Mouse (Mus musculus) spleen, embryonic (tissue): Measurements from ENCODE around the gene Spast.

Experiments used
- CTCF ChIA-PET: fragments of 350-600 bp; sonication (Branson Sonifier 250); formaldehyde crosslinking; loops from one replicate; lab custom pipeline; 2022; lab: Charles Lee

The Spast gene

GRCm38 (mm10) chr17:74338937-74339804 lies at the start of gene Spast:
Gene Spast (plus strand): TSS chr17:74338987.
- CTCF ChIA-PET: no interaction called here

DNA sequence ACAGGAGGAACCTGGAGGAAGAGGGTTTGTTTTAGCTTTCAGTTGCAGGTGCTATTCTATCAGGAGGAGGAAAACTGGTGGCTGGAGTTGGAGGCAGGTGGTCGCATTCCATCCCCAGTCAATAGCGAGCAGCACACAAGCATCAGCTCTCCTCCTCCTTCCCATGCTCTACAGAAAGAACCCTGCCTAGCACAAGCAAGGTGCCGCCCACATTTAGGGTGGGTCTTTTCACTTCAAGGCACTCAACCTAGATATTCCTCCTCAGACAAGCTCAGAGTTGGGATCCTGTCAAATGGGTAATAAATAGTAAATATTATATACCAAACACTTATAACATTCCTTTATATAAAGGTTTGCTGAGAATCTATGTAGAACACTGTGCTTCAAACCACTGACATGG lies 48.6 kb upstream of the Spast start:
- CTCF ChIA-PET: no interaction called here

DNA sequence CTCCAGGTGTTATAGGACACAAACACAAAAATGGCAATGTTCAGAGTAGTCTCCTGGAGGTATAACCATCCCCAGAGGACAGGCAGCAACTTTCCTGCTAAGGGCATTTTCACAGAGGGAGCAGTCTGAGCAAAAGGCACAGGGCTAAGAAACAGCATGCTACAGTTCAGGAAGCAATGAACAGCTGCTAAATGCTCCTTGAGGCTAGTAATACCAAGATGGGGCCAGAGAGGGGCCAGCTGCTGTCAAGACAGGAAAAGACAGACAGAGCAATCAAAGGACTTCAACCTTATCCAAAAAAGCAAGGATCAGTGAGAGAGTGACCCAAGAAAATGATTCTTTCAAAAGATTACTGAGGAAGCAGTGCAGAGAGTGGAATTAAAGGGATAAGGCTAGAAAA lies 47.9 kb upstream of the Spast start:
- CTCF ChIA-PET: interaction anchor here (0.6 kb wide), 2 partner anchors 18 to 23 kb away, joined by 3 to 9 read pairs; no protein-coding TSS in a partner anchor

DNA sequence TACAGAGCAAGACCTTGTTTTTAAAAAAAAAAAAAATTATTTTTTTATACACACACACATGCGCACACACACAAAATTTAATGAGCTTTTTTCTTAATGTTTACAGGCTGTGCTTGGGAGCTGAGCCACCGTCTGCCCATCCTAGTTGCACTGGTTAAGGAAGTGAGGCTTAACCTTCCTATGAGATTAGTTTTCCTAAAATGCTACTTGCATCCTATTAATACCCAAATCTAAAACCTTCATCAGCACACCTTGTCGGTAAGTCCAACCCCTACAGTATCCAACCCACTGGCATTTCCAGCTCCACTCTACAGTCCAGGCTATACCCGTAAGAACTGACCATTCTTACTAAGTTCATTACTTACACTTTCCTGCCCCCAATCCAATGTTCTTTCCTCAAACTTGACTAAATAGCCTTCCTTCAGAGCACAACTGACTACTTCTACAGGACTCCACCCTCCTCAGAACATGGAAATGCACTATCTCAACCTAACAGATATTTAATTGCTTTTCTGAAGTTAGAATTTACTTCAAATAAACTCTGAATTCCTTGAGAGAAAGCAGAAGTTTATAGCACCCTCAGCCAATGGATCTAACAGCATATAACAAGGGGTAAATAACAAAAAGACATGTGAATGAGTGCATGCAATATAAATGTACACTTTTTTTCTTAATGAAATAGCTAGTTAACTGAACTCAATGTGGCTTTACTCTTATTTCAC lies 47.0 kb upstream of the Spast start:
- CTCF ChIA-PET: interaction anchor here (0.6 to 0.7 kb wide), 3 partner anchors 13 to 24 kb away, joined by 3 to 9 read pairs (median 3); no protein-coding TSS in a partner anchor

- CTCF ChIA-PET: interaction anchor here (0.6 kb wide), 2 partner anchors 337 to 1380 kb away, joined by 3 to 10 read pairs; no protein-coding TSS in a partner anchor
Observed at GRCm38 (mm10) chr17:74293687-74294425, 44.9 kb upstream of the Spast start.

DNA sequence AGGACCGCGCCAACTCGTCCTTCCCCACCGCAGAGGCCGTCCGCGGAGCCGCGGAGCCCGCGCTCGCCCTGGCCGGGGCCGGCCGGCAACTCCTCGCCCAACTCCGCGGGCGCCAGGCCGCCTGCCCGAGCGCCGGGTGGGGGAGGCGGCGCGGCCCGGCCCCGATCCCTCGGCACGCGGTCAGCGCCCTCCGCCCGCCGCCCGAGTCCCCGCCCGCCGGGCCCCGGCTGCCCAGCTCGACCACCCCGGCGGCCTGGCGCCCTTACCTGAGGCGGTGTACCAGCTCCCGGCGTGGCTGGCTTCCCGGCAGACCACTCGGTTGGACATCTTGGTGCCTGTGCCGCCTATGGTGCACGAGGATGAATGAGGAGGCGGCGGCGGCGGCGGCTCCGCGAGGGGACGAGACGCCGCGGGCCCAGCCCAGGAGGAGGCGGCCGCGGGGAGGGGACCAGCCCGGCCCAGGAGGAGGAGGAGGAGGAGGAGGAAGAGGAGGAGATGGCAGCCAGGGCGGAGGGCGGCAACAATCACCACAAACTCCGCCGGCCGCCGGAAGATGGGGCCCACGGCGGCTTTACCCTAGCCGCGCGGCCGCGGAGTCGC lies 44.3 kb upstream of the Spast start:
- CTCF ChIA-PET: no interaction called here

GRCm38 (mm10) chr17:74295026-74295970 lies 43.5 kb upstream of the Spast start, which contains the start of gene Memo1:
Gene Memo1 (minus strand): TSS chr17:74295521.
- CTCF ChIA-PET: no interaction called here

- CTCF ChIA-PET: no interaction called here
Observed at GRCm38 (mm10) chr17:74296076-74296823, 42.5 kb upstream of the Spast start.

GRCm38 (mm10) chr17:74296991-74297390 lies 41.8 kb upstream of the Spast start:
- CTCF ChIA-PET: interaction anchor here (0.5 kb wide), 1 partner anchor 157 kb away, joined by 3 read pairs; no protein-coding TSS in a partner anchor

DNA sequence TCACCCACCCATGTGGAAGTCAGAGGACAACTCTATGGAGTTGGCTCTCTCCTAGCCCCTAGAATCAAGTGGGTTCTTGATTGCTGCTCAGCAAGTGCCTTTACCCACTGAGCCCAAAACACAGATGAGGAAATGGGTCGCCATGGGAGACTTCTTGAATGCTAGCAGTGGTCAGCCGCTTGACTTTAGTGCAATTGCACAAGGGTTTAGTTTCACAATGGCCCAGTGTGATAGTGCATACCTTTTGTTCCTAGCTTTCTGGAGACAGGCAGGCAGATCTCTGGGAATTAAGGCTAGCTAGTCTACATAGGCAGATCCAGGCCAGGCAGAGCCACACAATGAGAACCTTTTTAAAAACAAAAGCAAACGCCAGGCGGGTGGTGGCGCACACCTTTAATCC lies 38.7 kb upstream of the Spast start:
- CTCF ChIA-PET: interaction anchor here (0.5 kb wide), 1 partner anchor 1401 kb away, joined by 5 read pairs; no protein-coding TSS in a partner anchor

DNA sequence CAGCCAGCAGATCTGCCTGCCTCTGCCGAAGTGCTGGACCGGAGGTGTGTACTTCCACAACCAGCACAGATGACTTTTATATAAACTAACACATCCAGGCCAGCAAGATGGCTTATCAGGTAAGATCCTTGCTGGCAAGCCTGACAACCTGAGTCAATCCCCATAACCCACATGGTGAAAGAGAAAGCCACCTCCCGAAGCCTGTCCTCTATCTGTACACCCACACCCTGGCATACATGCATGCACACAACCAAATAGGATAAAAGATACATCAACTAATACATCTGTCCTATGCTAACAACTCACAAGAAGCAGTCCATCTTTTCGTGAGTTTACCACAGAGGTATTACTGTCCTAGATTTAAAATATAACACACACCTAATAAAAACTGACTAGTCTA lies 34.7 kb upstream of the Spast start:
- CTCF ChIA-PET: no interaction called here

DNA sequence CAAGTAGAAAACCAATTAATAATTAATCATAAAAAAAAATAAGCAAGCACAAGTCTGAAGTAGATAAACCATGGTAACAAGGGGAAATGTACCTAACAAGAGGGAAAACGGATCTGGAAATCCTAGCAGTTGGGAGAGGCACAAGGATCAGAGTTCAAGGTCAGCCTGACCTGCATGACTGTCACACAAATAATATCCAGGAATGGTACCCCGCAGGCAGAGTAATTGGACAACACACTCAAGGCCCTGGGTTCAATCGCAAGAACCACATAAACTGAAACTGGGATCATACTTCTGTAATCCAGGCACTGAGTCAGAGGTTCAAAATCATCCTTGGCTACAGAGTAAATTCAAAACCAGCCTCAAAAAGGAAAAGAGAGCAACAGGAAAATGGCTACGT lies 33.2 kb upstream of the Spast start:
- CTCF ChIA-PET: no interaction called here

DNA sequence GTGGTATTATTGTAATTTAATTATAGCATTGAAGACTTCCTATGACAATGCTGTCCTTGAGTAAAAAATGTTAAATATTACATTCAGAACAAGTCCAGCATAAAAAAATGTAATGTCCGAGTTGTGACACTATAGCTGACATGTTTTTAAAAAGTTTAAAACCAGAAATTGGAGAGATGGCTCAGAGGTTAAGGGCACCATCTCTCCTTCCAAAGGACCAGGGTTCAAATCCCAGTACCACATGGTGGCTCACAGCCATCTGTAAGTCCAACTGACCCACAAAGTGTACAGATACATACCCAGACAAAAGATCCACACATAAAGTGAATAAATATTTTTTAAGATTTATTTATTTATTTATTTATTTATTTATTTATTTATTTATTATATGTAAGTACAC lies 32.8 kb upstream of the Spast start:
- CTCF ChIA-PET: no interaction called here

DNA sequence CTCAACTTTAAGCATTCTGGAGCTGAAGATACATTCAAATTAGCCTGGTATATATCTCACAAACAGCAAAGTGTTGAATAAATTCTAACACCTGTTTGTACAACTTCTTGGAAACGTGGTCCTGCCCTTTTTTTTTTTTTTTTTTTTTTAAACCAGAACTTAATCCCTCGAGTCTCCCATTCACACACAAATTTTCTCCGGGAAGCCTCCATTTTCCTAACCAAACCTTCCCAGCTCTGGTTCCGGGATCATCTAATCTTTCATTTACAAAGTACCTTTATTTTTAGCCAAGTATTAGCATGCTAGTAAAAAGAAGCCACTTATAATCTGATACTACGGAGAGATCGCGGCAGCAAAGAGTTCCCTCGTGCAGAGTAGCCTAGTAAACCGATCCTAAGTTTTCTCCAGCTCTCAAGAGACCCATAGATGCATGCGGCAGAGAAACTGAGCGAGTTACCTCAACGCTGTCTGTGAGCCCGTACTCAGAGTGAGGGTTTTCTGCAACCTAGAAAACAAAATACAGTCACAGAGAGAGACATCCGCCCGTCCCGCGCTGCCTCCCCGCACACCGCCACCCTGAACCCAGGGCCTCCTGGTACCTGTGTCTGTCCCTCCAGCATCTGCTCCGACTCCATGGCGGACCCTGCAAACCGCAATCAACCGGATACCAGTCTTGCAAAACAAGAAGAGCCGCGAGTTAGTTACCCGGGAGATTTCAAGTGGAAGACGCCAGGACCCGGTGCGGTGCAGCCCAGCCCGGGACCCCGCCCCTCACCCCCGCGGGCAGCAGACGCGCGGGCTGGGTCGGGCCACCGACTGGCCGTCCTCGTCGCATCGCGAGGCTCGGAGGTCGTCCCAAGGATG lies 23.1 kb upstream of the Spast start:
- CTCF ChIA-PET: no interaction called here

- CTCF ChIA-PET: no interaction called here
Observed at GRCm38 (mm10) chr17:74316309-74316863, 22.4 kb upstream of the Spast start.

- CTCF ChIA-PET: interaction anchor here (0.6 kb wide), 1 partner anchor 1148 kb away, joined by 3 read pairs; no protein-coding TSS in a partner anchor
Observed at GRCm38 (mm10) chr17:74318721-74319120, 20.1 kb upstream of the Spast start.

DNA sequence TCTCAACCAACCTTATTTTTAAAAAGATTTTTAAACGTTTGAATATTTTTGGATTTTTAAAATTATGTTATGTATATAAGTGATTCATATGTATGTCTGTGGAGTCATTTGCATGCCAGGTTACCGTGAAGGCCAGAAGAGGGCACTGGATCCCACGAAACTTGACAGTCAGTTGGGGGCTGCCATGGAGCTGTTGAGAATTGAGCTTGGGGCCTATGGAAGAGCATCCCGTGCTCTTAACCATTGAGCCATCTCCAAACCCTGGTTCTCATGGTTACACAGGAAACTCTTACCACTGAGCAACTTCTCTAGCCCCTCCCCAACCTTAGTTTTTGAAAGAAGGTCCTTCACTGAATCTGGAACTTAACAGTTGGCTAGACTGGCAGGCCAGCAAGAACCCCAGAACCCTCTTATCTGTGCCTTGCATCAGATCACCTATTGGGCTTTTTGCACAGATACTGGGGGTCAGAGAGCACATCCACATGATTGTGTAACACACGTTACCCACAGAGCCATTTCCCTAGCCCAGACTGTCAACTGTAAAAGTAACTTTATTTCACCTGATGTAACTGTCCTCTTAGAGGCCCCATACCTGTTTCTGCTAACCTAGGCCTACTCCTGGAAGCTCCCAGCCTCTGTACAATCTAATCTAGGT lies 16.3 kb upstream of the Spast start:
- CTCF ChIA-PET: no interaction called here
